Mouse (Mus musculus): ENCODE results near the gene 4933416C03Rik. TPM values are rescaled to one million over a fixed set of nuclear protein-coding genes. Genes with fewer than 3 reads are reported as not detected.

The 4933416C03Rik gene
- polyA plus RNA-seq, 1 experiment from 2014 or later = not detected

DNA sequence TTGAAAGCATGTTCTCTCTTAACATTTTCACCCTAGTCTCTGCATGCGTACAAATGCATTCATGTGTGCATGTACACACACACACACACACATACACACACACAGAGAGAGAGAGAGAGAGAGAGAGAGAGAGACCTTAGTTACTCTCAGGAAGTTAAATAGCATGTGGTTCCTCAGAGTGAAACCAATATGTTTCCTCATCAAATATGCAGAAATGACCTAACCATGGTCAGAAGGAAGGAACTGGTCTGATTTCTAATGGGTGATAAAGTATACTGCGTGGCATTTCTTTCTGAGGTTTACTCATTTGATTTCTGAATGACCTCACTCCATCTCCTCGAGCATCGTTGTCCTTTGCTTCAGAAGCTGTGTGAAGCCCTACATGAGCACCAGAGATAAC is 17.5 kb upstream of the 4933416C03Rik start:
- no peaks in the 10 kb centered on the region for H3K36me3 ChIP-seq (ENCODE audit: control insufficient read depth, insufficient read depth, low read length)
- no peak overlapping the region for H3K27ac ChIP-seq (replicated peaks; ENCODE audit: low read depth, low read length)
- DNase-seq (no peak), ATAC-seq (ENCODE audit: low FRiP score, low TSS enrichment) (no peak)
- H3K9ac ChIP-seq (replicated peaks; ENCODE audit: low read length) = no peak overlapping the region
- no peaks in the 10 kb centered on the region for H3K9me3 ChIP-seq (ENCODE audit: control insufficient read depth, low read length)
- WGBS = 93% methylated on average over 4 of the region's 4 CpGs
- H3K4me1 ChIP-seq (ENCODE audit: control insufficient read depth, insufficient read depth, low read length) = no peaks in the 10 kb centered on the region
- H3K27me3 ChIP-seq (ENCODE audit: control insufficient read depth, insufficient read depth, low read length) = no peaks in the 10 kb centered on the region
- H3K4me3 ChIP-seq (replicated peaks; ENCODE audit: low read depth, low read length) = no peak overlapping the region
- H3K4me2 ChIP-seq (ENCODE audit: low read length) = no peak overlapping the region

DNA sequence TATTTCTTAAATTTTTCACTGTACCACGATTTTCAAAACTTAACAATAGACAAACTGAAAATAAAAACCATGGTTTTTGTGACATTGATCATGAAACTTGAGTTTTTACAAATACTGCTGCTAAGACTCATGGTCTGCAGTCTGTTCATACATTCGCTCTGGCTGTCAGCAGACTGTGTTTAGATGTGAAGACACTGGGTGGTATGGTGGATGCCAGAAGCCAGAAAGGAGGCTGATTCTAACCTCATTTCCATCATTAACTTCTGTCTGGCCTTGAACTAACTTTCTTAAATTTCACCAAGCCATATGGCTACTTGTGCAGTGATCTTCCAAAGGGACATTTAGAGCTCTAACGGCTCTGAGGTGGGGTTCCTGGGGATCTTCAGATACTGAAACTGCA is 16.7 kb upstream of the 4933416C03Rik start:
- H3K9ac ChIP-seq (replicated peaks; ENCODE audit: low read length) = no peak overlapping the region
- WGBS = 86% methylated on average over 3 of the region's 3 CpGs
- H3K36me3 ChIP-seq (ENCODE audit: control insufficient read depth, insufficient read depth, low read length) = no peaks in the 10 kb centered on the region
- DNase-seq (no peak), ATAC-seq (ENCODE audit: low FRiP score, low TSS enrichment) (no peak)
- no peaks in the 10 kb centered on the region for H3K27me3 ChIP-seq (ENCODE audit: control insufficient read depth, insufficient read depth, low read length)
- no peaks in the 10 kb centered on the region for H3K4me1 ChIP-seq (ENCODE audit: control insufficient read depth, insufficient read depth, low read length)
- H3K9me3 ChIP-seq (ENCODE audit: control insufficient read depth, low read length) = no peaks in the 10 kb centered on the region
- H3K27ac ChIP-seq (replicated peaks; ENCODE audit: low read depth, low read length) = no peak overlapping the region
- no peak overlapping the region for H3K4me3 ChIP-seq (replicated peaks; ENCODE audit: low read depth, low read length)
- H3K4me2 ChIP-seq (ENCODE audit: low read length) = no peak overlapping the region

GRCm38 (mm10) chr10:116125364-116125763 is 11.6 kb upstream of the 4933416C03Rik start:
- ATAC-seq (ENCODE audit: low FRiP score, low TSS enrichment) = no peak
- WGBS = 68% methylated on average over 5 of the region's 5 CpGs
- no peak overlapping the region for H3K9ac ChIP-seq (replicated peaks; ENCODE audit: low read length)

GRCm38 (mm10) chr10:116123808-116124207 is 10.1 kb upstream of the 4933416C03Rik start:
- Histone ChIP-seq H3K27ac (replicated peaks; ENCODE audit: low read depth, low read length) (no peak overlapping the region), H3K9ac (replicated peaks; ENCODE audit: low read length) (no peak overlapping the region), H3K27me3 (ENCODE audit: control insufficient read depth, insufficient read depth, low read length) (no peaks in the 10 kb centered on the region), H3K36me3 (ENCODE audit: control insufficient read depth, insufficient read depth, low read length) (no peaks in the 10 kb centered on the region), H3K4me2 (ENCODE audit: low read length) (no peak overlapping the region), H3K4me3 (replicated peaks; ENCODE audit: low read depth, low read length) (no peak overlapping the region), H3K9me3 (ENCODE audit: control insufficient read depth, low read length) (no peaks in the 10 kb centered on the region), H3K4me1 (ENCODE audit: control insufficient read depth, insufficient read depth, low read length) (no peaks in the 10 kb centered on the region)
- ATAC-seq (ENCODE audit: low FRiP score, low TSS enrichment) (no peak), DNase-seq (no peak)
- 93% methylated on average over 2 of the region's 2 CpGs for WGBS

More at GRCm38 (mm10) chr10:116125364-116125763, 11.6 kb upstream of the 4933416C03Rik start:
- Histone ChIP-seq H3K4me2 (ENCODE audit: low read length) (no peak overlapping the region), H3K9me3 (ENCODE audit: control insufficient read depth, low read length) (no peaks in the 10 kb centered on the region), H3K27ac (replicated peaks; ENCODE audit: low read depth, low read length) (no peak overlapping the region), H3K36me3 (ENCODE audit: control insufficient read depth, insufficient read depth, low read length) (no peaks in the 10 kb centered on the region), H3K4me1 (ENCODE audit: control insufficient read depth, insufficient read depth, low read length) (no peaks in the 10 kb centered on the region), H3K27me3 (ENCODE audit: control insufficient read depth, insufficient read depth, low read length) (no peaks in the 10 kb centered on the region), H3K4me3 (replicated peaks; ENCODE audit: low read depth, low read length) (no peak overlapping the region)
- DNase-seq = no peak

DNA sequence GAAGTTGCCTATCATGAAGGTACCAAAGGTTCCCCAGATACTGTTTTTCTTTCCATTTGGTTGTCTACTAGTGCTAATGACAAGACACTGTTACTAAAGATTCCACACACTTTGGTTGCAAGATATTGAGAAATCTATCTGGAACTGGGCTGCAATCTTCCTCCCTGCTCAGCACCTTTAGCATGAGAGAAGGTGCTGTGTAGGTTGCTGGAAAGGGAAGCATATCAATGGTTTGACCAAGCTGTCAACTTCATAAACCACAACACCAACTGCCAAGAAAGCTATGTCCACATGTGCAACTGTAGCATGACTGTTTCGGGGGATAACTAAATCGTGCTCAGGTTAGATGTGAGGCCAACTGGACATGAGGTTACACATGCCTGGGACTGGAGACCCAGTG is 7.7 kb upstream of the 4933416C03Rik start:
- no peak for DNase-seq
- WGBS = 94% methylated on average over 2 of the region's 2 CpGs
- no peak overlapping the region for H3K27ac ChIP-seq (replicated peaks; ENCODE audit: low read depth, low read length)
- H3K4me3 ChIP-seq (replicated peaks; ENCODE audit: low read depth, low read length) = no peak overlapping the region
- no peaks in the 10 kb centered on the region for H3K36me3 ChIP-seq (ENCODE audit: control insufficient read depth, insufficient read depth, low read length)
- no peaks in the 10 kb centered on the region for H3K27me3 ChIP-seq (ENCODE audit: control insufficient read depth, insufficient read depth, low read length)
- H3K4me1 ChIP-seq (ENCODE audit: control insufficient read depth, insufficient read depth, low read length) = no peaks in the 10 kb centered on the region
- H3K4me2 ChIP-seq (ENCODE audit: low read length) = no peak overlapping the region
- H3K9me3 ChIP-seq (ENCODE audit: control insufficient read depth, low read length) = no peaks in the 10 kb centered on the region
- ATAC-seq (ENCODE audit: low FRiP score, low TSS enrichment) = no peak
- H3K9ac ChIP-seq (replicated peaks; ENCODE audit: low read length) = no peak overlapping the region

DNA sequence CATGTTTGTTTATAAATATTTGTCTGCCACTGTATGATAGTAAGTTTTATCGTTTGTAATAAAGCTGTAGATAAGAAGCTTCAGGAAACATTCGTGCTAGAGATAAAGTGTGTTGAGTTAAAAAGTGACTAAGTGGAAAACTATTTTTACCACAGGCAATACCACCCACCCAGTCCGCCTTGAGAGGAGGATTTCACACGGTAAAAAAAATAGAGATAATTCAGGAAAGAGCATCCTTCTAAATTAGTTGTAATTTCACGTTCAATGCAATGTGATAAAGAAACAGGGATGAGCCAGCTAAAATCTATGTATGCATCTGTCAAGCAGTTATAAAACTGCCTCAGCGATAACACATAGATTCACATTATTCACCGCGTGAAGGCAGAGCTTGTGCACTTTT is 3.3 kb upstream of the 4933416C03Rik start:
- no peak overlapping the region for H3K4me3 ChIP-seq (replicated peaks; ENCODE audit: low read depth, low read length)
- H3K4me2 ChIP-seq (ENCODE audit: low read length) = no peak overlapping the region
- ATAC-seq (ENCODE audit: low FRiP score, low TSS enrichment) = no peak
- no peak overlapping the region for H3K27ac ChIP-seq (replicated peaks; ENCODE audit: low read depth, low read length)
- H3K9ac ChIP-seq (replicated peaks; ENCODE audit: low read length) = no peak overlapping the region
- H3K27me3 ChIP-seq (ENCODE audit: control insufficient read depth, insufficient read depth, low read length) = no peaks in the 10 kb centered on the region
- no peaks in the 10 kb centered on the region for H3K4me1 ChIP-seq (ENCODE audit: control insufficient read depth, insufficient read depth, low read length)
- H3K9me3 ChIP-seq (ENCODE audit: control insufficient read depth, low read length) = no peaks in the 10 kb centered on the region
- no peak for DNase-seq
- H3K36me3 ChIP-seq (ENCODE audit: control insufficient read depth, insufficient read depth, low read length) = no peaks in the 10 kb centered on the region
- WGBS = 90% methylated on average over 8 of the region's 8 CpGs

DNA sequence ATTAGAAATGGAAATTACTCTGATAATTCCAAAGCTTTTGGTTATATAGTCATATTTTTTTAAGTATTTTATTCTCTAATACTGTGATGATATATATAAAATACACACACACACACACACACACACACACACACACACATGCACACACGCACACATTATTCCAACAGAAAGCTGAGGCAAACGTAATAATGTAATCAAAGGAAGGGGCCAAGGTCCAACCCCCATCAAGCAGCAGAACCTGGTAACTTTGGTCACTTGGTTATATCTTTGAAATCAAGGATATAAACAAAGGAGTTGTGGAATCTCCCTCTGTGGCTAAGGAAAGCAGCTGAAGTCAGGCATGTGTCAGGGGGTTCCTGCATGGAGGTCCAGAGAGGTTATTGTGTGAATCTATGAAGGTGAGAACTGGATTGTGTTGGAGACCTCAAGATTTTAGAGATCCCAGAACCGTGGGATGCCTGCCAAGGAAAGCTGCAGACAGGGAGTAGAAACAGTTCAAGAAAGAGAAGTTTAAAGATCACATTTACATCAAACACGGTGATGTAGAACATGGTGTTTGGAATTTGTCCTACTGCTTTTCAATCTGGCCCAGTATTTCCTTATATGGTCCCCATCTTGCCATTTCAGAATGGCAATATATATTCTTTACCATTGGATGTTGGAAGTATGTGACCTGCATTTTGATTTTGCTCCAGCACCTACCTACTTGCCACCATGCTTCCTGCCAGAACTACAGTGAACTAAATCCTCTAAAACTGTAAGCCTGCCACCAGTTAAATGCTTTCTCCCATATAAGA is 2.4 kb upstream of the 4933416C03Rik start:
- no peaks in the 10 kb centered on the region for H3K36me3 ChIP-seq (ENCODE audit: control insufficient read depth, insufficient read depth, low read length)

GRCm38 (mm10) chr10:116112868-116113267 is 849 bp downstream of the 4933416C03Rik start:
- WGBS = 95% methylated on average over 11 of the region's 11 CpGs
- no peak for ATAC-seq (ENCODE audit: low FRiP score, low TSS enrichment)
- no peaks in the 10 kb centered on the region for H3K36me3 ChIP-seq (ENCODE audit: control insufficient read depth, insufficient read depth, low read length)

More for the DNA sequence above, 2.4 kb upstream of the 4933416C03Rik start:
- Histone ChIP-seq H3K9ac (replicated peaks; ENCODE audit: low read length) (no peak overlapping the region), H3K9me3 (ENCODE audit: control insufficient read depth, low read length) (no peaks in the 10 kb centered on the region), H3K4me3 (replicated peaks; ENCODE audit: low read depth, low read length) (no peak overlapping the region), H3K4me2 (ENCODE audit: low read length) (no peak overlapping the region), H3K27me3 (ENCODE audit: control insufficient read depth, insufficient read depth, low read length) (no peaks in the 10 kb centered on the region), H3K4me1 (ENCODE audit: control insufficient read depth, insufficient read depth, low read length) (no peaks in the 10 kb centered on the region), H3K27ac (replicated peaks; ENCODE audit: low read depth, low read length) (no peak overlapping the region)
- WGBS = 80% methylated on average over 4 of the region's 4 CpGs
- ATAC-seq (ENCODE audit: low FRiP score, low TSS enrichment) (no peak), DNase-seq (no peak)

DNA sequence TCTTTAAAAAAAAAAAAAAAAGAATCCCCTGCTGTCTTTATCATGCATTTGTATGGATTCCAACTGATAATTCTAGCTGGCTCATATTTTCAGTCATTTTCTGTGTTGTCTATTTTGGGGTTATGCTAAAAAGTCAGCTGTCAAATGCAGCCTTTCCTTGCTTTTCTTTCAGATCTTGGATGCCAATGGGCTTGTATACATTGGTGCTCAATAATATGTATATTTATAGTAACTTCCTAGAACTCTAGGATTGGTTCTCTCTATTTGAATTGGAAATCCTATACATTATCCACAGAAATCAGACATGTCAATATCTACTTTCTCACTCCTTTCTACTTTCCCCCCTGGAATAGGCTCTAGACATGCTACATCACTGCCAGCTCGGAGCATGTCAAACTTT is 5.0 kb downstream of the 4933416C03Rik start:
- DNase-seq = no peak
- no peaks in the 10 kb centered on the region for H3K36me3 ChIP-seq (ENCODE audit: control insufficient read depth, insufficient read depth, low read length)
- no peak overlapping the region for H3K4me2 ChIP-seq (ENCODE audit: low read length)
- 79% methylated on average over 1 of the region's 1 CpGs for whole genome bisulfite sequencing
- ATAC-seq (ENCODE audit: low FRiP score, low TSS enrichment) = no peak
- no peaks in the 10 kb centered on the region for H3K9me3 ChIP-seq (ENCODE audit: control insufficient read depth, low read length)
- no peak overlapping the region for H3K4me3 ChIP-seq (replicated peaks; ENCODE audit: low read depth, low read length)
- H3K27ac ChIP-seq (replicated peaks; ENCODE audit: low read depth, low read length) = no peak overlapping the region
- H3K9ac ChIP-seq (replicated peaks; ENCODE audit: low read length) = no peak overlapping the region
- H3K4me1 ChIP-seq (ENCODE audit: control insufficient read depth, insufficient read depth, low read length) = no peaks in the 10 kb centered on the region
- H3K27me3 ChIP-seq (ENCODE audit: control insufficient read depth, insufficient read depth, low read length) = no peaks in the 10 kb centered on the region

More at GRCm38 (mm10) chr10:116112868-116113267, 849 bp downstream of the 4933416C03Rik start:
- no peak for DNase-seq
- Histone ChIP-seq H3K27me3 (ENCODE audit: control insufficient read depth, insufficient read depth, low read length) (no peaks in the 10 kb centered on the region), H3K4me2 (ENCODE audit: low read length) (no peak overlapping the region), H3K4me3 (replicated peaks; ENCODE audit: low read depth, low read length) (no peak overlapping the region), H3K4me1 (ENCODE audit: control insufficient read depth, insufficient read depth, low read length) (no peaks in the 10 kb centered on the region), H3K27ac (replicated peaks; ENCODE audit: low read depth, low read length) (no peak overlapping the region), H3K9ac (replicated peaks; ENCODE audit: low read length) (no peak overlapping the region), H3K9me3 (ENCODE audit: control insufficient read depth, low read length) (no peaks in the 10 kb centered on the region)
